Mouse (Mus musculus): ENCODE data around the gene Fignl1.

Fignl1 gene

DNA sequence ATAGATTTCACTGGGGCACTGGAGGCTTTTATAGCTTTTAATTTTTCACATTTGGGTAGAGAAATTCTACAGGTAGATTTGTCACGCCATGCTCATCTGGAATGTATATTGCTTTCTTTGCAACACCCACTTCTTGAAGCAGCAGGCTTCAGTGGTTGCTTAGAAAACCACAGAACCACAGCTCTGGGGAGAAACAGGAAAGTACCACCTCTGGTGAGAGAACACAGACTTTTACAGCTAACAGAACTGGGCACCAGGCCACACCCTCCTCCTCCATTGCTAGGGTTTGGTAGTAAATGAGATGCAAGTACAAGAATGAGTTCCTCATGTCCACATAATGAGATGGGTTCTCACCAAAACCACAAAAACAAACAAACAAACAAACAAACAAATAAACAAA is 42.7 kb downstream of the Fignl1 start:
- no peak for DNase-seq (ENCODE audit: low read depth, low spot score)

GRCm38 (mm10) chr11:11765414-11765813 is 43.3 kb downstream of the Fignl1 start:
- DNase-seq (ENCODE audit: low read depth, low spot score), result no peak

GRCm38 (mm10) chr11:11763211-11763666 is 45.5 kb downstream of the Fignl1 start:
- DNase-seq (ENCODE audit: low read depth, low spot score), result no peak

DNA sequence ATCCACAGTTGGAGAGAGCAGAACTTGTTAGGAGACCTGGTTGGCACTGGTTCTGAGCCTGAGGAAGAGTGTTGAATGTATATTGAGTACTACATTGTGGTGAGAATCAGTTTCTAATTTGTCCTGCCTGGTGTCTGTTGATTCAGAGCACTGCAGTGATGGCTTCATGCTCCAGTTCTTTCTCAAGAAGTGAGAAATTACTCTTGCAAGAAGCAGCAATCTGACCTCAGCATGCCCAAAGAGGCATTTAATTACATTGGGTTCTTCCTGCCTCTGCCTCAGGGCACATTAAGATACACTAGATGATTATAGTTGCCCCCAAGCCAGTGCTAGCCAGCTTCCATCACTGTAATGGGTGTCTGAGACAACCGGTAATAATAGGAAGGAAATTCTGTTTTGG is 49.9 kb downstream of the Fignl1 start:
- no peak for DNase-seq (ENCODE audit: low read depth, low spot score)

DNA sequence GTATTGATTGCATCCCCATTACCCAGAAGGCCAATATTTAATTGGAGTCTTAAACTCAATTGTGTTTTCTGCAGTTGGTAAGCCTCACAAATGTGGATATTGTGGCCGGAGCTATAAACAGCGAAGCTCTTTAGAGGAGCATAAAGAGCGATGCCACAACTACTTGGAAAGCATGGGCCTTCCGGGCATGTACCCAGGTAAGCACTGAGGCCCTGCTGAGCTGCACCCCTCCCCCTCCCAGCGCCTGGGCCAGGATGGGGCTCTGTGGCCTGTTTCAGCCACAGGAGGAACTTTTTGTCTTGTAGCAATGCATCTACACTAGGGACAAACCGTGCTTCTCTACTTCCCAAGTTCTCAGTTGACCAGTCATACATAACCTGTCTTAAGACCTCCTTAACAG is 50.6 kb downstream of the Fignl1 start:
- no peak for DNase-seq (ENCODE audit: low read depth, low spot score)

GRCm38 (mm10) chr11:11752859-11753258 is 55.9 kb downstream of the Fignl1 start:
- no peak for DNase-seq (ENCODE audit: low read depth, low spot score)

GRCm38 (mm10) chr11:11751091-11751490 is 57.7 kb downstream of the Fignl1 start:
- DNase-seq (ENCODE audit: low read depth, low spot score), result no peak

DNA sequence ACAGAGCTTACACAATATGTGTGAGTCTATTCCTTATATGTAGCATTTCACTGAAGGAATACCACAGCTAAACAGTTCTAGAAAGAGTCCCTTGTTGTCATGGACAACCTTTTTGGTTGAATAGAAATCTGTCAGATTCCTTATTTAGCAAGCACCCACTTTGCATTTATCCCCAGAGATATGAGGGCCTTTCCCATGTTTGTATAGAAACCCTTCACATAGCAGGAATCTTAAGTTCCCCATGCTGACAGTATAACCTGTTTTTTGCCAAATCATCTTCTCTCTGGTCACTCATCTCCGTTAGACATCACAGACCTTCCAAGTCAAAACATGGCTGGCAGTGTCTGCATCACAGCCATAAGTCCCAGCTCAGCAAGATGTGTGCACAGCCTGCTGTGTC is 64.5 kb downstream of the Fignl1 start:
- no peak for DNase-seq (ENCODE audit: low read depth, low spot score)

- DNase-seq (ENCODE audit: low read depth, low spot score), result peak; percentile 68
Observed at GRCm38 (mm10) chr11:11742626-11743025, 66.1 kb downstream of the Fignl1 start.

DNA sequence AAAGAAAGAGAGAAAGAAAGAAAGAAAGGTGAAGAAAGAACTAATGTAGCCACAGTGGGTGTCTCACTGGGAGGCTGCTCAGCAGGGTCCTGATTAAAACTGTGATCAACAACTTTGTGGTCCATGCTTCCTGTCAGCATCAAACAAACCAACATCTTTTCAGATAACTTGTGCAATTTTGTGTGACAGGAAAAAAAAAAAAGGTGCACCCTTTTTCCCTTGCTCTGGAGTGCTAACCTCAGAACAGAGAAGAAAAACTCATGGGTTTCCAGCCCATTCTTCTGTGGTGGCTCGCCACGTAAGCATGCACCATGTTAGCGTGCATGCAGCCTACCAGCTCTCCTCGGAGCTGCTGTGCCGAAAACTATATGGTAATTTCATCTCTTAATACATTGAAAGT is 67.2 kb downstream of the Fignl1 start:
- DNase-seq (ENCODE audit: low read depth, low spot score), result no peak

DNA sequence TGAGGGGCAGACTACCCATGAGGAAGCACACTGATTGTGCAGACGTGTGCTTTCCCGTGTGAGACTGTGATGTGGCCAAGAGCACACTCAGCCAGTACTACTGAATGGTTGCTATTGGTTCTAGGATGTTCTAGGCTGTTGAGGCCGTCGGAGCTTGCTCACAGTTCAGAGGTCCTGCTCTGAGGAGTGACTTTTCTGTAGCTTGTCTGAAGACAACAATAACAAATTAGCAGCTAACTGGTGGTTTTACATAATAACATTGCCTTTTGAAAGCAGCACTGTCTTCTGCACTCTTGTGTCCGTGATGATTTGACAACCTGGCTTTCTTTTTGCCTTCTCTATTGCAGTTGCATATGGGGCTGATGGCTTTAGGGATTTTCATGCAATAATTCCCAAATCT is 68.2 kb downstream of the Fignl1 start:
- DNase-seq (ENCODE audit: low read depth, low spot score), result no peak

GRCm38 (mm10) chr11:11739054-11739453 is 69.7 kb downstream of the Fignl1 start:
- DNase-seq (ENCODE audit: low read depth, low spot score), result no peak

DNA sequence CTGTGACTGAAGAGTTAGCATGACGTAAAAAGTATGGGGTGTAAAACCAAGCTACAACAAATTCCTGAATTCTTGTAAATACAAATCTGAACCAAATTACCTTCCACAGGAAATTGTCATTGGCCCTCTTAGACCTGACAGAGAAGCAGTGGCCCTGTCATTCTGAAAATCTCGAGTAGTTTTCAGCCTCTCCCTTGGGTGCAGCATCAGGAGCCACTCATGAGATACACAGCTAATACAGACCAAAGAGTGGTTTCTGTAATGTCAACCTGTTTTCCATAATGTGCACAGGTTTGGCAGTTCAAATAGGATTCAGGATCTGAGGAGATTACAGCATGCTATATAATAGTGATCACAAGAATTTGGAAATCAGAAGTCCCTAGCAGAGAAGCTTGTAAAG is 71.2 kb downstream of the Fignl1 start:
- DNase-seq (ENCODE audit: low read depth, low spot score), result no peak

Data from ES-CJ7 (cell line).